Mouse (Mus musculus): ENCODE measurements around the gene E130114P18Rik.
A peak's percentile ranks its signal among the peaks of the same experiment; 100 is the strongest.

E130114P18Rik gene

GRCm38 (mm10) chr4:97805255-97805654, 27.4 kb upstream of the E130114P18Rik start:
- DNase-seq (ENCODE audit: low spot score), result no peak

- no peak for DNase-seq (ENCODE audit: low spot score)
Measured at GRCm38 (mm10) chr4:97804638-97805037, 26.8 kb upstream of the E130114P18Rik start.

DNA sequence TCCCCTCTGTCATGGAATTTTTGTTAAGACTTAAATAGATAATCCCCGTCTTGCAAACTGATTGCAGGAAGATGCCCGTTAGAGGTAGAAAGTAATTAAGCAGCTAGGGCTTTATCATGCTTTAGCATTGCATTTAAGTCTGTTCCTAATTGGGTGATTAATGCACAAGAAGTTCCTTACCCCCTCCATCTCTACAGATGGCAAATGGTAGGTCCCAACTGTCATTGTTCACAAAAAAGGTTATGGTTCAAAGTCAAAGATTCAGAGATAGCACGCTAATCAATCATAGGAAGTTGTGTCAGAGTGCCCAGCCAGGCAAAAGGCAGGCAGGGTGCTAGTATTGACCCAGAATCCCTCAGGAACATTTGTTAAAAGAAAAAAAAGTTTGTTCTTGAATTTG, 25.9 kb upstream of the E130114P18Rik start:
- DNase-seq (ENCODE audit: low spot score), result no peak

- DNase-seq (ENCODE audit: low spot score), result no peak
Measured at GRCm38 (mm10) chr4:97796505-97796904, 18.6 kb upstream of the E130114P18Rik start.

DNA sequence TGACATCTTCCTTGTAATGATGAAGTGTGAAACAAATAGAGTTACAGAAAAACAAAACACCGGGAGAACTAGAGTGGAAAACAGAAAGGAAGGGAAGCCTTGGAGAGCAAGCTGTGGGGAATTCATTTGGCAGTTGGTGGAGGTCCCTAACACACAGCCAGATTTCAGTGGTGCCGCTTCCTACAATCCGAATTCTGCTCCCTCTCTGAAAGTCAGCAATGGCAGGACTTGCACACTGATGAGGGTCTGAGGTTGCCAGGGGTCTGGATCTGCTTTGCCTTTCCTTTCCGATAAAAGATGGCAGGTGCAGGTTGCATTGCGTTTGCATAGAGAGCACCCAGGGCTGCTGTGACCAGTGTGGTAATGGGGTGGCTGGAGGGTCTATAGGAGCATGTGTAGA, 18.1 kb upstream of the E130114P18Rik start:
- DNase-seq (ENCODE audit: low spot score), result no peak

DNA sequence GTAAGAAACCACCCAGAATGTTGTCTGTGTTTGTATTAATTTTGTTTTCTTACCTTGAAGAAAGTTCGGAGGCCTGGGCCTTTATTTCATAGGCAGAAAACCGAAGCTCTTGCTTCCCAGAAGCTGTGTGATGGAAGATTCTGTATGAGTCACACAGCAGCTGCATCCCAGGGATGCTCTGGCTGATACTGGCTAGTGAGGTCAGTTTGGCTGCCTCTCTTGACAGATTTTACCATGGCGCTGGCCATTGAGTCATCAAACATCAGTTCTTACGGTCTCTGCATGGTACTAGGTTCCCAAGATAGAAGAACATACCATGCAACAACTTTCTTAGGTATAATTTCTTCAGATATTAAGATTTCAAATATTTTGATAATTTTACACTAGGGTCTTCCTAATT, 17.0 kb upstream of the E130114P18Rik start:
- no peak for DNase-seq (ENCODE audit: low spot score)

DNA sequence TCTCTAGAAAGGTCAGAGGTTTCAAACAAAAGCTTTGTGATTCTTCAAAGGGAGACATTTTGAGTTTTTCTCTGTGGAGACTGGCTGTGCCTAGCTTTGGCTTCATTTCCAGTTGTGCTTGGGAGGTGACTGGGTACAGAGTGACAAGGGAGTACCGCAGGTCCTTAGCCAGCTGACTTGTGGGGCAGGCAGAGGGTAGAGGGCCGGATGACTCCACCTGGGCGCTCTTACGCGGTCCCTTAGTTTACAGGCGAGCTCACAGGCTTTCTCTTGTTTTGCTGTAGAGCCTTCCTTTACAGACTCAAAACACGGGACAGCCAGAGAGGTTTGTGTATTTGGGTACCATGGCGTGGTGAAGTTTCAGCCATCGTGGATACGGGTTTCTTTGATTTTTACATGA, 16.1 kb upstream of the E130114P18Rik start:
- no peak for DNase-seq (ENCODE audit: low spot score)

GRCm38 (mm10) chr4:97788537-97788936, 10.7 kb upstream of the E130114P18Rik start:
- DNase-seq (ENCODE audit: low spot score), result no peak

GRCm38 (mm10) chr4:97787515-97787914, 9.6 kb upstream of the E130114P18Rik start:
- DNase-seq (ENCODE audit: low spot score), result no peak

DNA sequence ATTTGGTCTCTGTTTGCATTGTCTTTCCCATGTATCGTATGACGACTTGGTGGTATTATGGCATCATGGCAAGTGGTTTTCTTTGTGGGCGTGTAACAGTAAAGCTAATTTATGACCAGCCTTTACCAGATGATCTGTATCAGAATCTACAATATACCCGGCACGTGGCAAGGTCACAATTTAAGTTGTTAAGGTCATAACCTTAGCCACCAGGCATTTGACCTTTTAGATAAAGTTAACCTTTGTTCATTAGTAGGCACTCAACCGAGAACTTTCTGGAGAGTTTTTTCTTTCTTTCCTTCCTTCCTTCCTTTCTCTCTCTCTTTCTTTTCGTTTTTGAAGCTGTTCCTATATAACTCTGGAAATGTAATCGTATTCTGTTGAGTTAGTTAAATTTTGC, 8.7 kb upstream of the E130114P18Rik start:
- no peak for DNase-seq (ENCODE audit: low spot score)

DNA sequence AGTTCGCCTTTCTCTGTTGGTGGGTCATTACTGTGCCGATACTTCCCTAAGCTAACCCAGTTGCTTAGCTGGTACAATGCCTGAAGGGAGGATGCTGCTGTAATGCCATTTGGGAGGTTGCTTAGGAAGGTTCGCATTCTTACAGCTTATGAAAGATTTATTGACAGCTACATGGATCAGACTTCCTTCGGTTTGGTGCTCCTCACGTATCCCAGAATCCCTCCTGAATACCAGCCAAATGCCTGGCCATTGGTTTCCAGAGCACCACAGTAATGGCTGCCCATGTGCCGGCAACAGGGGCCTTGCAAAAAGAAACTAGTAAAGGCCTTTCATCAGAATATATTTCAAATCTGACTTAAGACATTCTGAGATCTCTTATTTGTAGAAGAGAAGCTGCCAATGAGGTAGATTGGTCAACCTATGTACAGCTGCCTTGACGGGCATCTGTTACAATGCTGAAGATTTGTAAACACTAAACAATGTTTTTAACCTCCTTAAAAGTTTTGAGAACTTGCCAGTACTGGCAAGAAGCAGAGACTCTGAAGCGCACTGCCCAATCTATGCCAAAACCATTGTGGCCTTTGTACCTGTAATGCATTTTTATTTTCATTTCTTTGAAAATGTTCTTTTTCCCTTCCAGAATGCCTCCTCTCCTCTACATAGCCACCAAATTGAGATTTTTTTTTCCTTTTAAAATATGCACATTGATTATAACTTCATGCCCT, 7.8 kb upstream of the E130114P18Rik start:
- no peak for DNase-seq (ENCODE audit: low spot score)

DNA sequence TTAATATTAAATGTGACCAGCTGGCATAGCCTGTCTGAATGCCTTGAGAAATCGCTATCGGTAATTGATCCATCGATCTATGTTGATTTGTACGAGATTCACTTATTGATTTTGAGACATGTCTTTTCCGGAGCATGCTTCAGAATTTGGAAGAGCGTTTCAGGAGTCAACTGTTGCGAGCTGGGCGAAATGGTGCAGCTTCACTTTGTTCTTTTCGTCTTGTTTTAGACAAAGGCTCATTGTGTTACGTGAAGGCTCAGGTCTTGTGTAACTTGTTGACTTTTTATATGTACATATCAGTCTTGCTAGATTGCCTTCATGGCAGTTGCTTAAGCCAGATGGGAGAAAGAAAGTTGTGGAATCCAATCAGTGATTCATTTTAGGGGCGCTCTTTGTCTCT, 6.4 kb upstream of the E130114P18Rik start:
- DNase-seq (ENCODE audit: low spot score), result no peak

GRCm38 (mm10) chr4:97783073-97783879, 5.4 kb upstream of the E130114P18Rik start:
- no peak for DNase-seq (ENCODE audit: low spot score)

- no peak for DNase-seq (ENCODE audit: low spot score)
Measured at GRCm38 (mm10) chr4:97782497-97782896, 4.6 kb upstream of the E130114P18Rik start.

- no peak for DNase-seq (ENCODE audit: low spot score)
Measured at GRCm38 (mm10) chr4:97782069-97782468, 4.2 kb upstream of the E130114P18Rik start.

DNA sequence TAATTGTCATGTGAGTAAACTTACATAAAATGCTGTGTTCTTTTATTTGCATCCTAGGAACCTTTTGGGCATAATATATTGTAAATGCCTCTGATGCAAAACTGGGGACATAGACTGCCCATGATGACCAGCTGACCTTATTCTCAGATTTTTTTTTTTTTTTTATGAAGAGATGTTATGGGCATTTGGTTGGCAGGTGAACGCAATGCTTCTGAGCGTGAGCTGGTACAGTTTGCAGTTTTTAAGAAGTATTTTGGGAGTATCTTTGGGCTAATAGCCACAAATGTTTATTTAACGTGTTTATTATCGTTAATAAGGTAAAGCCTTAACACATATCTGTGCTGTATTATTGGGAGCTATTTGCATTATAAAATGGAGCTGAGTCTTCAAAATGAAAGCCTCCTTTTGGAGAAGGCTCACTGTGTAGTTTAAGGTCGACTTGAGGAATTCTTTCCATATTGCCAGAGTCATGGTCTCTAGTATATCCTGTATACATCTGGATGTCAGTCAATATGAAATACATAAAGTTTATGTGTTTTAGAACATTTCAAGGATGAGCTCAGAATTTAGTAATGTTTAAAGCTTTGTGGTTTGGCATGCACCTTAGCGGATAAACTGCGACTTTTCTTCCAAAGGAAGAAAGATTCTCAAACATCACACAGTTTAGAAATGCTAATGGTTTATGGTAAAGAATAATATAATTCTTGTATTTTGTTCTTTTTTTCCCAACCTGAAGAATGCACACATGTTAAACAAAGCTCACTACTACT, 3.0 kb upstream of the E130114P18Rik start:
- DNase-seq (ENCODE audit: low spot score), result no peak

- DNase-seq (ENCODE audit: low spot score), result no peak
Measured at GRCm38 (mm10) chr4:97780024-97780423, 2.1 kb upstream of the E130114P18Rik start.

DNA sequence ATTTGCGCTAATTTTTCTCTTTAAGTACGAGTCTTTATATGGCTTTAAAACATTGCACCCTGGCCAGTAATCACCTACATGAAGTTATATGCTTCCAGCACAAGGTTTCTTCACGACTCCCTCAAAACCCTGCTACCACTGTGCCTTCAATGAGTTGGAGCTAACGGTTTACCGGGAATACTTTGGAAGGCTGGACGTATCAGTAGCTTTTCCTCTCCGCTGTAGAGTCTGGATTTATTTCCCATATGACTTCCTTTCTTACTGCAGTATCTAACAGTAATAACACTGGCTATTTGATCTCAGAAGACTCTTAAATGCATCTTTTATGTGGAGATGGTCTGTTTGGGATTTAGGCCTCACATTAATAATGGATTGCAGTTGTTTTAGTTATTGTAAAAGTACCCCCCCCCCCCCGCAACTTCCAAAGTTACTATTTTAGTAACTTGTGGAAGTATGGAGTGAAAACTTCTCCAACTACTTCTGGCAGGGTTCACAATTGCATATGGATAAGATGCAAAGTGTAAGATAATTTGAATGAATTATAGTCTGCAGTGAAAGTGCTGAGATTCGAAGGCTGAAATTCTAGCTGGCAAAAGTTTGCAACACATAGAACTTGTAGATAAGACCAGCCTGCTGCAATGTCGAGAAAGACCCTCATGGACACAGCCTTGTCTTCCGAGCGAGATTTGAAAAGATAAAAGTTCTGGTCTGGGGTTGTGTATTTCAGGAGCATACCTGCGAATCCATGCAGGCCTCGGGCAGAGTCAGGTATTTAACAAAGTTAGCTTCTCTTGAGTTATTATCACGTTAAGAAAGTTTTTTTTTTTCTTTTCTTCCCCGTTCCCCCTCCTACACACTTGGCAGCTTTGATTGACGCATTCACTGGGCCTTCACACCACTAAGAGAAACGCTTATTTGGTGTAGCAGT, 1.4 kb upstream of the E130114P18Rik start:
- DNase-seq (ENCODE audit: low spot score), result no peak

- DNase-seq (ENCODE audit: low spot score), result peak; percentile 41
Measured at GRCm38 (mm10) chr4:97778211-97779002, 529 bp upstream of the E130114P18Rik start.

- DNase-seq (ENCODE audit: low spot score), result peak; percentile 47
Measured at GRCm38 (mm10) chr4:97777081-97777705, 685 bp downstream of the E130114P18Rik start.
